ENCODE assay signal across 18 mouse cellular contexts in the genomic region with DNA sequence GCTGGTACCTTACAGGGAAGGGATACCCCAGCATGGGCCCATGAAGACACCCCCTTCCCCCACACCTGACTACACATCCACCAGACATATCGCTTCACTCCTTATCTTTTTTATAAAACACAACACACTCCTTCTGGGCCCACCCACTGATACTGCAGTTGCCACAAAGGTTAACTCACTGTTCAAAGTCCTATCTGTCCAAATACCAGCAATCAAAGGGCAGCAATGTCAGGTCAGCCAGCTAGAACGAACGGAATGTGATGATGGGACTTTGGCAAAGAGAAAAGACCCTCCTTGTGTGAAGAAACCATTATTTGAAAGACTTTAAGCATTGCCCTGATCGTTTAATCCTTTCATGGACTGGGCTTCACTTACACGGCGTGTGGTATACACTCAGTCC. TPM values are rescaled to one million over a fixed set of nuclear protein-coding genes. Genes with fewer than 3 reads are reported as not detected.
DNase-seq lines count a peak whose midpoint lies in the region; ATAC-seq and TF ChIP-seq lines count a peak whose summit lies in the region.
"Had no signal": no experiment of that assay in that cellular context is flagged by ENCODE, and none has a peak within 500 bp of the region (broad histone marks: within the 10 kb centered on the region; RNA-seq: fewer than 3 reads in every experiment).

No protein-coding gene starts in this region.

- H3K27ac ChIP-seq in lung, embryonic 14.5 days (ENCODE audit: low read depth), result no peak overlapping the region
- no peak overlapping the region for H3K27ac ChIP-seq in intestine, embryonic 15.5 days
- peak overlapping the region; percentile 25 for H3K27ac ChIP-seq in liver, embryonic 14.5 days
- no peak overlapping the region for H3K27ac ChIP-seq in heart, embryonic 10.5 days
- H3K27ac ChIP-seq: heart, embryonic 15.5 days; lung, embryonic 15.5 days had no signal

- no peaks in the 10 kb centered on the region for H3K9me3 ChIP-seq in lung, embryonic 14.5 days (ENCODE audit: low read depth, low read length)
- H3K9me3 ChIP-seq in intestine, embryonic 15.5 days, result no peaks in the 10 kb centered on the region
- H3K9me3 ChIP-seq in liver, embryonic 14.5 days (ENCODE audit: control insufficient read depth, low read length), result no peaks in the 10 kb centered on the region
- no peaks in the 10 kb centered on the region for H3K9me3 ChIP-seq in heart, embryonic 10.5 days
- H3K9me3 ChIP-seq: heart, embryonic 15.5 days; lung, embryonic 15.5 days had no signal

- ATAC-seq in lung, embryonic 14.5 days (ENCODE audit: insufficient read depth), result peak; percentile 44; the same call in 1 of the 2 replicates
- ATAC-seq in intestine, embryonic 15.5 days, result peak; percentile 43
- ATAC-seq in liver, embryonic 14.5 days (ENCODE audit: insufficient read depth), result peak; percentile 57
- ATAC-seq: inflammation-experienced regulatory T-cells, adult 6 months had no signal

- no peak for TF ChIP-seq CTCF in lung, embryonic 14.5 days (IDR thresholded peaks at IDR 0.05; ENCODE audit: low read depth)
- TF ChIP-seq CTCF in liver, embryonic 14.5 days (IDR thresholded peaks at IDR 0.05; ENCODE audit: low read depth), result no peak

- H3K4me1 ChIP-seq in lung, embryonic 14.5 days (ENCODE audit: insufficient read depth), result 0 out of 2 replicates have a peak, but pooled peaks cover 7% of the 10 kb centered on the region
- H3K4me1 ChIP-seq in intestine, embryonic 15.5 days (replicated peaks), result peaks cover 33% of the 10 kb centered on the region
- peaks cover 12 to 35% of the 10 kb centered on the region in 2 experiments for H3K4me1 ChIP-seq in liver, embryonic 14.5 days (replicated peaks; ENCODE audit: control insufficient read depth in 2 of 2, insufficient read depth in 2 of 2, low read length in 1 of 2)
- peaks cover 22% of the 10 kb centered on the region for H3K4me1 ChIP-seq in heart, embryonic 10.5 days

- no peak overlapping the region for H3K4me2 ChIP-seq in lung, embryonic 14.5 days
- no peak overlapping the region for H3K4me2 ChIP-seq in intestine, embryonic 15.5 days (replicated peaks)
- H3K4me2 ChIP-seq in liver, embryonic 14.5 days (ENCODE audit: low read depth), result no peak overlapping the region; the same call in 1 of the 2 replicates
- H3K4me2 ChIP-seq: heart, embryonic 15.5 days; lung, embryonic 15.5 days had no signal

- H3K4me3 ChIP-seq in lung, embryonic 14.5 days (ENCODE audit: low read depth, low read length), result no peak overlapping the region
- no peak overlapping the region for H3K4me3 ChIP-seq in intestine, embryonic 15.5 days (replicated peaks)
- H3K4me3 ChIP-seq in liver, embryonic 14.5 days (ENCODE audit: insufficient read depth in 1 of 2, low read depth in 2 of 2, low read length in 2 of 2), result no peak overlapping the region
- no peak overlapping the region for H3K4me3 ChIP-seq in heart, embryonic 10.5 days
- H3K4me3 ChIP-seq: heart, embryonic 15.5 days; layer of hippocampus, adult 2 months; lung, embryonic 15.5 days had no signal

- no peak; the same call in 1 of the 2 replicates for TF ChIP-seq EP300 in liver, embryonic 14.5 days (IDR thresholded peaks at IDR 0.05; ENCODE audit: low read depth)

- H3K27me3 ChIP-seq in lung, embryonic 14.5 days (ENCODE audit: insufficient read depth, low read length), result no peaks in the 10 kb centered on the region
- H3K27me3 ChIP-seq in intestine, embryonic 15.5 days (replicated peaks), result no peaks in the 10 kb centered on the region
- no peaks in the 10 kb centered on the region for H3K27me3 ChIP-seq in liver, embryonic 14.5 days (ENCODE audit: control insufficient read depth, insufficient read depth, low read length)
- no peaks in the 10 kb centered on the region for H3K27me3 ChIP-seq in heart, embryonic 10.5 days (ENCODE audit: insufficient read depth, poor library complexity, severe bottlenecking)
- H3K27me3 ChIP-seq: heart, embryonic 15.5 days; lung, embryonic 15.5 days had no signal

- WGBS in lung, embryonic 14.5 days, result 36% methylated on average over 6 of the region's 6 CpGs
- WGBS in intestine, embryonic 15.5 days, result 52% methylated on average over 6 of the region's 6 CpGs
- 41% methylated on average over 6 of the region's 6 CpGs for WGBS in liver, embryonic 14.5 days (ENCODE audit: insufficient replicate concordance)
- 65% methylated on average over 6 of the region's 6 CpGs for WGBS in heart, embryonic 10.5 days

- no peak overlapping the region for H3K9ac ChIP-seq in lung, embryonic 14.5 days
- no peak overlapping the region for H3K9ac ChIP-seq in intestine, embryonic 15.5 days
- 0 out of 2 replicates have a peak overlapping the region, but pooled peaks have one; percentile 11 for H3K9ac ChIP-seq in liver, embryonic 14.5 days (replicated peaks)
- H3K9ac ChIP-seq: heart, embryonic 15.5 days; lung, embryonic 15.5 days had no signal

- no peaks in the 10 kb centered on the region for H3K36me3 ChIP-seq in lung, embryonic 14.5 days (ENCODE audit: insufficient read depth)
- H3K36me3 ChIP-seq in intestine, embryonic 15.5 days, result no peaks in the 10 kb centered on the region
- H3K36me3 ChIP-seq in liver, embryonic 14.5 days (replicated peaks; ENCODE audit: control insufficient read depth, insufficient read depth, low read depth), result no peaks in the 10 kb centered on the region
- no peaks in the 10 kb centered on the region for H3K36me3 ChIP-seq in heart, embryonic 10.5 days
- H3K36me3 ChIP-seq: heart, embryonic 15.5 days; lung, embryonic 15.5 days had no signal

- DNase-seq in lung, embryonic 14.5 days, result no peak
- no peak for DNase-seq in lung, postnatal 10 days
- no peak for DNase-seq in liver, embryonic 14.5 days (ENCODE audit: low read depth in 3 of 3, low spot score in 3 of 3)
- peak; percentile 76 for DNase-seq in yolk sac, embryonic 10.5 days (ENCODE audit: low spot score)
- DNase-seq in frontal cortex, postnatal 14 days (ENCODE audit: low spot score in 2 of 2), result no peak
- no peak for DNase-seq in heart, embryonic 10.5 days (ENCODE audit: low spot score)
- DNase-seq in B cell, adult 2 months, result no peak
- DNase-seq: adrenal gland, postnatal 36 days; cerebellum, adult 8-10 months; heart, adult 18-20 months; left cerebral cortex, postnatal 4 days; right cerebral cortex, postnatal 14 days; thymus, postnatal 4 days had no signal

RNA-seq across cellular contexts. Expression of a gene that starts 42.3 kb away (rescaled TPM):
- 497 and 531 TPM in 2 replicates for polyA plus RNA-seq in lung, embryonic 14.5 days (2014; fragmentation: Nextera tagmentation; extraction: Ambion mirVana)
- polyA plus RNA-seq in intestine, embryonic 15.5 days (2015; fragmentation: Nextera tagmentation; extraction: Ambion mirVana), result 618 and 622 TPM in 2 replicates
- 72.6 and 141 TPM in 2 replicates for polyA plus RNA-seq in liver, embryonic 14.5 days (2012; rRNA removed)
- polyA plus RNA-seq in liver, embryonic 14.5 days (2014; fragmentation: Nextera tagmentation; extraction: Ambion mirVana), result 243 and 263 TPM in 2 replicates
- 459 and 498 TPM in 2 replicates for polyA plus RNA-seq in heart, embryonic 10.5 days (2016; fragmentation: Nextera tagmentation; extraction: Ambion mirVana)

RNA-seq across cellular contexts. Expression of a gene that starts 42.4 kb away (rescaled TPM):
- polyA plus RNA-seq in lung, embryonic 14.5 days (2014; fragmentation: Nextera tagmentation; extraction: Ambion mirVana), result 11.9 and 13.3 TPM in 2 replicates
- polyA plus RNA-seq in intestine, embryonic 15.5 days (2015; fragmentation: Nextera tagmentation; extraction: Ambion mirVana), result 9.4 and 10.3 TPM in 2 replicates
- polyA plus RNA-seq in liver, embryonic 14.5 days (2012; rRNA removed), result 1.9 and 2.5 TPM in 2 replicates
- 1.7 TPM in 2 replicates for polyA plus RNA-seq in liver, embryonic 14.5 days (2014; fragmentation: Nextera tagmentation; extraction: Ambion mirVana)
- polyA plus RNA-seq in heart, embryonic 10.5 days (2016; fragmentation: Nextera tagmentation; extraction: Ambion mirVana), result 8.6 and 14.0 TPM in 2 replicates
